Comparison of ENCODE assay signal across 9 mouse cellular contexts in genomic region chr11:67588196-67588827, GRCm38 (mm10).
DNase-seq lines count a peak whose midpoint lies in the region; ATAC-seq and TF ChIP-seq lines count a peak whose summit lies in the region.
"Had no signal": no experiment of that assay in that cellular context is flagged by ENCODE, and none has a peak within 500 bp of the region (broad histone marks: within the 10 kb centered on the region; RNA-seq: fewer than 3 reads in every experiment).

No protein-coding gene starts in this region.

- H3K4me2 ChIP-seq in heart, embryonic 15.5 days = 0 out of 2 replicates have a peak overlapping the region, but pooled peaks have one; percentile 3
- H3K4me2 ChIP-seq: intestine, embryonic 15.5 days had no signal

- H3K27ac ChIP-seq in heart, embryonic 15.5 days = 0 out of 2 replicates have a peak overlapping the region, but pooled peaks have one; percentile 2
- peak overlapping the region; percentile 33; the same call in 1 of the 2 replicates for H3K27ac ChIP-seq in cortical plate, adult 2 months (ENCODE audit: insufficient read depth, low read length)
- H3K27ac ChIP-seq: intestine, embryonic 15.5 days had no signal

- H3K4me1 ChIP-seq in heart, embryonic 15.5 days (replicated peaks) = peaks cover 7% of the 10 kb centered on the region; the same call in 1 of the 2 replicates
- H3K4me1 ChIP-seq in cortical plate, adult 2 months (ENCODE audit: control insufficient read depth, insufficient read depth, low read length) = peaks cover 18% of the 10 kb centered on the region
- H3K4me1 ChIP-seq: intestine, embryonic 15.5 days had no signal

- no peak overlapping the region for H3K4me3 ChIP-seq in heart, embryonic 15.5 days
- H3K4me3 ChIP-seq in cortical plate, adult 2 months (ENCODE audit: insufficient read depth, low read length) = no peak overlapping the region
- H3K4me3 ChIP-seq: intestine, embryonic 15.5 days had no signal

- H3K27me3 ChIP-seq in heart, embryonic 15.5 days = no peaks in the 10 kb centered on the region
- H3K27me3 ChIP-seq: intestine, embryonic 15.5 days had no signal

- no peak for ATAC-seq in heart, embryonic 15.5 days (replicated peaks; ENCODE audit: insufficient number of reproducible peaks, insufficient read depth, low FRiP score, low read depth)
- ATAC-seq in monocyte, adult 5-6 weeks (replicated peaks; ENCODE audit: insufficient number of reproducible peaks, low FRiP score, low TSS enrichment, poor library complexity, severe bottlenecking) = peak; percentile 77
- ATAC-seq: intestine, embryonic 15.5 days had no signal

- TF ChIP-seq POLR2A in cortical plate, adult 2 months (IDR thresholded peaks at IDR 0.05; ENCODE audit: extremely low read depth, insufficient read depth, low read length) = no peak

- H3K9me3 ChIP-seq in heart, embryonic 15.5 days (replicated peaks) = no peaks in the 10 kb centered on the region
- H3K9me3 ChIP-seq: intestine, embryonic 15.5 days had no signal

- no peaks in the 10 kb centered on the region for H3K36me3 ChIP-seq in heart, embryonic 15.5 days
- H3K36me3 ChIP-seq: intestine, embryonic 15.5 days had no signal

- no peak for TF ChIP-seq CTCF in cortical plate, adult 2 months (IDR thresholded peaks at IDR 0.05; ENCODE audit: extremely low read depth, insufficient read depth, low read length)

- DNase-seq in heart, adult 8-10 months (ENCODE audit: low spot score) = no peak
- peak; percentile 32 for DNase-seq in lung, postnatal 36 days
- DNase-seq in lung, postnatal 4 days = no peak
- DNase-seq in layer of hippocampus, adult 9-10 months (ENCODE audit: low spot score) = no peak
- DNase-seq in cerebellum, postnatal 25 days = no peak

- H3K9ac ChIP-seq in heart, embryonic 15.5 days = no peak overlapping the region
- H3K9ac ChIP-seq: intestine, embryonic 15.5 days had no signal

- WGBS in heart, embryonic 15.5 days = 62% methylated on average over 8 of the region's 8 CpGs
